Mouse (Mus musculus) neural tube, embryonic 11.5 days (tissue): ENCODE data around the gene Ncstn. TPM values are rescaled to one million over a fixed set of nuclear protein-coding genes. Genes with fewer than 3 reads are reported as not detected.

Experiments
- ATAC-seq: fragments of 200-750 bp; cut with Nextera tagmentation; 2 replicates; pipeline ENCODE4 v1.8.0; 2017; ENCODE audit warnings: moderate number of reproducible peaks, mild to moderate bottlenecking, moderate TSS enrichment, moderate library complexity; ENCODE audit not compliant: insufficient read depth, low FRiP score, low TSS enrichment
- DNase-seq: peaks from one replicate; pipeline ENCODE4 v3.0.0-alpha.2; 2015; ENCODE audit warnings: low spot score
- H3K27ac ChIP-seq: fragments of 300-500 bp; sonication (generic); 2 replicates; pipeline ENCODE4 v1.5.1; 2014; ENCODE audit warnings: low read depth, mild to moderate bottlenecking, low read length
- H3K27me3 ChIP-seq: fragments of 300-500 bp; sonication (generic); 2 replicates; pipeline ENCODE4 v1.6.1; 2014; ENCODE audit warnings: mild to moderate bottlenecking, low read length, mixed read lengths; ENCODE audit not compliant: control insufficient read depth, insufficient read depth
- H3K36me3 ChIP-seq: fragments of 300-500 bp; sonication (generic); 2 replicates; pipeline ENCODE4 v1.6.1; 2014; ENCODE audit warnings: mild to moderate bottlenecking, low read length, moderate library complexity, mixed read lengths; ENCODE audit not compliant: control insufficient read depth, insufficient read depth
- H3K4me1 ChIP-seq: fragments of 300-500 bp; sonication (generic); 2 replicates; pipeline ENCODE4 v1.6.1; 2014; ENCODE audit warnings: low read length, mixed read lengths; ENCODE audit not compliant: control insufficient read depth, insufficient read depth
- H3K4me2 ChIP-seq: fragments of 300-500 bp; sonication (generic); 2 replicates; pipeline ENCODE4 v1.6.1; 2014; ENCODE audit warnings: low read depth, mild to moderate bottlenecking, moderate library complexity
- H3K4me3 ChIP-seq: fragments of 300-500 bp; sonication (generic); 2 replicates; pipeline ENCODE4 v1.5.1; 2014; ENCODE audit warnings: low read depth, low read length
- H3K9ac ChIP-seq: fragments of 300-500 bp; sonication (generic); 2 replicates; pipeline ENCODE4 v1.6.1; 2014; ENCODE audit warnings: mild to moderate bottlenecking, low read length
- H3K9me3 ChIP-seq: fragments of 300-500 bp; sonication (generic); 2 replicates; pipeline ENCODE4 v1.6.1; 2016; ENCODE audit warnings: low read length; ENCODE audit not compliant: control insufficient read depth
- WGBS: fragments of 180-500 bp; shearing (Covaris S2); extraction: QIAGEN DNeasy Blood & Tissue Kit; methylation state at CpG from one replicate; pipeline ENCODE4 v1.1.7; 2014; 5-methylcytosine and 5-hydroxymethylcytosine counted together
- polyA plus RNA-seq: library from polyadenylated mRNA; unstranded; fragments of >200 nt; fragmentation: Nextera tagmentation; extraction: Ambion mirVana; gene quantifications from 2 replicates; pipeline ENCODE4 v1.2.1, GENCODE M21; 2014

The Ncstn gene
- polyA plus RNA-seq, 1 experiment from 2014 or later: 132 TPM

- no peak overlapping the region for H3K9ac ChIP-seq
- WGBS: 33% methylated on average over 4 of the region's 4 CpGs
- peak overlapping the region; percentile 11; the same call in 1 of the 2 replicates for H3K27ac ChIP-seq
- H3K4me3 ChIP-seq: no peak overlapping the region
- H3K36me3 ChIP-seq: peaks cover 7% of the 10 kb centered on the region; the same call in 1 of the 2 replicates
- H3K4me2 ChIP-seq: no peak overlapping the region
- H3K27me3 ChIP-seq: no peaks in the 10 kb centered on the region
- peaks cover 10% of the 10 kb centered on the region for H3K4me1 ChIP-seq
- no peak for ATAC-seq
- DNase-seq: no peak
- H3K9me3 ChIP-seq: no peaks in the 10 kb centered on the region
These were observed 19.1 kb downstream of the Ncstn start for GRCm38 (mm10) chr1:172063291-172064023.

GRCm38 (mm10) chr1:172062101-172062500 lies 20.5 kb downstream of the Ncstn start:
- 73% methylated on average over 2 of the region's 2 CpGs for WGBS

GRCm38 (mm10) chr1:172061217-172061616 lies 21.4 kb downstream of the Ncstn start:
- WGBS: 18% methylated on average over 8 of the region's 8 CpGs
- peak; percentile 52 for DNase-seq
- Histone ChIP-seq H3K9ac (peak overlapping the region; percentile 40), H3K4me1 (peaks cover 17% of the 10 kb centered on the region), H3K9me3 (no peaks in the 10 kb centered on the region), H3K27me3 (no peaks in the 10 kb centered on the region), H3K27ac (peak overlapping the region; percentile 88), H3K4me2 (no peak overlapping the region), H3K36me3 (peaks cover 2% of the 10 kb centered on the region; the same call in 1 of the 2 replicates), H3K4me3 (no peak overlapping the region)
- ATAC-seq: peak; percentile 40; the same call in 1 of the 2 replicates

More at GRCm38 (mm10) chr1:172062101-172062500, 20.5 kb downstream of the Ncstn start:
- H3K27me3 ChIP-seq: no peaks in the 10 kb centered on the region
- H3K27ac ChIP-seq: no peak overlapping the region
- H3K4me3 ChIP-seq: no peak overlapping the region
- DNase-seq: no peak
- peaks cover 5% of the 10 kb centered on the region; the same call in 1 of the 2 replicates for H3K36me3 ChIP-seq
- ATAC-seq: no peak
- no peaks in the 10 kb centered on the region for H3K9me3 ChIP-seq
- no peak overlapping the region for H3K9ac ChIP-seq
- H3K4me1 ChIP-seq: peaks cover 17% of the 10 kb centered on the region
- H3K4me2 ChIP-seq: no peak overlapping the region

GRCm38 (mm10) chr1:172060659-172061058 lies 21.9 kb downstream of the Ncstn start:
- H3K4me1 ChIP-seq: peaks cover 17% of the 10 kb centered on the region
- ATAC-seq: peak; percentile 42
- no peak overlapping the region for H3K4me2 ChIP-seq
- no peaks in the 10 kb centered on the region for H3K9me3 ChIP-seq
- WGBS: 52% methylated on average over 4 of the region's 4 CpGs
- peak; percentile 48 for DNase-seq
- H3K27me3 ChIP-seq: no peaks in the 10 kb centered on the region
- no peak overlapping the region for H3K4me3 ChIP-seq
- peak overlapping the region; percentile 40 for H3K9ac ChIP-seq
- H3K36me3 ChIP-seq: no peaks in the 10 kb centered on the region; the same call in 1 of the 2 replicates
- H3K27ac ChIP-seq: peak overlapping the region; percentile 88

- H3K27ac ChIP-seq: peak overlapping the region; percentile 72
- WGBS: 59% methylated on average over 7 of the region's 7 CpGs
- DNase-seq (no peak), ATAC-seq (no peak)
- H3K4me1 ChIP-seq: peaks cover 17% of the 10 kb centered on the region
- H3K9ac ChIP-seq: no peak overlapping the region
- no peak overlapping the region for H3K4me3 ChIP-seq
- no peaks in the 10 kb centered on the region for H3K9me3 ChIP-seq
- H3K36me3 ChIP-seq: no peaks in the 10 kb centered on the region
- H3K4me2 ChIP-seq: no peak overlapping the region
- peaks cover 1% of the 10 kb centered on the region; the same call in 1 of the 2 replicates for H3K27me3 ChIP-seq
These were observed 23.7 kb downstream of the Ncstn start for GRCm38 (mm10) chr1:172058874-172059273.

GRCm38 (mm10) chr1:172058321-172058720 lies 24.3 kb downstream of the Ncstn start:
- ATAC-seq: 0 out of 2 replicates have a peak, but pooled peaks have one; percentile 10
- peaks cover 5% of the 10 kb centered on the region; the same call in 1 of the 2 replicates for H3K27me3 ChIP-seq
- DNase-seq: no peak
- WGBS: 63% methylated on average over 6 of the region's 6 CpGs
- no peaks in the 10 kb centered on the region for H3K9me3 ChIP-seq
- H3K4me1 ChIP-seq: peaks cover 22% of the 10 kb centered on the region
- peak overlapping the region; percentile 24 for H3K4me2 ChIP-seq
- no peak overlapping the region for H3K4me3 ChIP-seq
- H3K36me3 ChIP-seq: no peaks in the 10 kb centered on the region
- peak overlapping the region; percentile 15; the same call in 1 of the 2 replicates for H3K9ac ChIP-seq
- peak overlapping the region; percentile 72 for H3K27ac ChIP-seq

GRCm38 (mm10) chr1:172057491-172057921 lies 25.1 kb downstream of the Ncstn start, which contains the start of gene Nhlh1:
TSS of gene Nhlh1 (minus strand) at chr1:172057573.
- peaks cover 28% of the 10 kb centered on the region for H3K4me1 ChIP-seq
- peak within 1 kb of the TSS; percentile 72 for H3K27ac ChIP-seq
- DNase-seq: peak; percentile 61
- WGBS: 35% methylated on average over 2 of the region's 2 CpGs
- ATAC-seq: peak; percentile 70
- H3K27me3 ChIP-seq: peaks cover 8% of the 10 kb centered on the region; the same call in 1 of the 2 replicates
- peak within 1 kb of the TSS; percentile 54 for H3K9ac ChIP-seq
- H3K36me3 ChIP-seq: no peaks in the 10 kb centered on the region
- H3K9me3 ChIP-seq: no peaks in the 10 kb centered on the region
- peak within 1 kb of the TSS; percentile 35 for H3K4me3 ChIP-seq
- H3K4me2 ChIP-seq: peak within 1 kb of the TSS; percentile 74

- peaks cover 8% of the 10 kb centered on the region; the same call in 1 of the 2 replicates for H3K27me3 ChIP-seq
- ATAC-seq (no peak), DNase-seq (no peak)
- peak overlapping the region; percentile 54 for H3K9ac ChIP-seq
- H3K4me2 ChIP-seq: peak overlapping the region; percentile 74
- H3K4me3 ChIP-seq: peak overlapping the region; percentile 35
- H3K27ac ChIP-seq: no peak overlapping the region
- peaks cover 28% of the 10 kb centered on the region for H3K4me1 ChIP-seq
- H3K9me3 ChIP-seq: no peaks in the 10 kb centered on the region
- 76% methylated on average over 4 of the region's 4 CpGs for WGBS
- H3K36me3 ChIP-seq: no peaks in the 10 kb centered on the region
These were observed 26.3 kb downstream of the Ncstn start for GRCm38 (mm10) chr1:172056251-172056650.
